Mouse (Mus musculus): ENCODE results near the gene Hist2h2bb. TPM values are rescaled to one million over a fixed set of nuclear protein-coding genes. Genes with fewer than 3 reads are reported as not detected.

Gene Hist2h2bb
- 1,000 to 10,000 TPM; 1,933 to 2,040 TPM for total RNA-seq (2023)

DNA sequence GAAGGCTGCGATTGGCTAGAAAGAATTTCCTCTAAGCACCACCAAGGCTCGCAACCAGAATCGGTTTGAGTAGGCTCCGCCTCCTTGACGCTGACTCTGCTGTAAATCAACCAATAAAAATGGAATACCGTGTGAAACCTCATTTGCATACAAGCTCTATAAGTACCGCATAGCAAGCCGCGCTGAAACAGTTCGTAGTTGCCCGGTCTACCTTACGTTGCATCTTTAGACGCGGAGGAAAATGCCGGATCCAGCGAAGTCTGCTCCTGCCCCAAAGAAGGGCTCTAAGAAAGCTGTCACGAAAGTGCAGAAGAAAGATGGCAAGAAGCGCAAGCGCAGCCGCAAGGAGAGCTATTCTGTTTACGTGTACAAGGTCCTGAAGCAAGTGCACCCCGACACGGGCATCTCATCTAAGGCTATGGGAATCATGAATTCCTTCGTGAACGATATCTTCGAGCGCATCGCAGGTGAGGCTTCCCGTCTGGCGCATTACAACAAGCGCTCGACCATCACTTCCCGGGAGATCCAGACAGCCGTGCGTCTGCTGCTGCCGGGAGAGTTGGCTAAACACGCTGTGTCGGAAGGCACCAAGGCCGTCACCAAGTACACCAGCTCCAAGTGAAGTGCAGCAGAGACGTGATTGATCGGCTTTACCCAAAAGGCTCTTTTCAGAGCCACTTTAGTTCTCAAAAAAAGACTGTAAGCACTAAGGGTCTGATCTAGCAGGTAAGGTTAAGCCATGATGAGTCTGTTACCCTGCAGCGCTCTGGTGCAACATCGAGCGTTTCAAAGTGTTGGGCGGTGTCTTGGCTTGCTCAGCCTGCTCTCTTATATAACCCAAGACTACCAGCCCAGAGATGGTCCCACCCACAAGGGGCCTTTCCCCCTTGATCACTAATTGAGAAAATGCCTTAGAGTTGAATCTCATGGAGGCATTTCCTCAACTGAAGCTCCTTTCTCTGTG is at the start of gene Hist2h2bb:
Hist2h2bb (plus strand) TSS at position 242 of the 964 bp plus-strand sequence.

GRCm38 (mm10) chr3:96220765-96221639 is 48.5 kb upstream of the Hist2h2bb start, which contains the start of the genes Hist2h2ac and Hist2h2be:
Hist2h2ac (minus strand) TSS chr3:96220880.
Hist2h2be (plus strand) TSS chr3:96221119.

GRCm38 (mm10) chr3:96238954-96239793 is 30.4 kb upstream of the Hist2h2bb start, which contains the start of gene Hist2h3c2:
Hist2h3c2 (minus strand) TSS chr3:96239127.

DNA sequence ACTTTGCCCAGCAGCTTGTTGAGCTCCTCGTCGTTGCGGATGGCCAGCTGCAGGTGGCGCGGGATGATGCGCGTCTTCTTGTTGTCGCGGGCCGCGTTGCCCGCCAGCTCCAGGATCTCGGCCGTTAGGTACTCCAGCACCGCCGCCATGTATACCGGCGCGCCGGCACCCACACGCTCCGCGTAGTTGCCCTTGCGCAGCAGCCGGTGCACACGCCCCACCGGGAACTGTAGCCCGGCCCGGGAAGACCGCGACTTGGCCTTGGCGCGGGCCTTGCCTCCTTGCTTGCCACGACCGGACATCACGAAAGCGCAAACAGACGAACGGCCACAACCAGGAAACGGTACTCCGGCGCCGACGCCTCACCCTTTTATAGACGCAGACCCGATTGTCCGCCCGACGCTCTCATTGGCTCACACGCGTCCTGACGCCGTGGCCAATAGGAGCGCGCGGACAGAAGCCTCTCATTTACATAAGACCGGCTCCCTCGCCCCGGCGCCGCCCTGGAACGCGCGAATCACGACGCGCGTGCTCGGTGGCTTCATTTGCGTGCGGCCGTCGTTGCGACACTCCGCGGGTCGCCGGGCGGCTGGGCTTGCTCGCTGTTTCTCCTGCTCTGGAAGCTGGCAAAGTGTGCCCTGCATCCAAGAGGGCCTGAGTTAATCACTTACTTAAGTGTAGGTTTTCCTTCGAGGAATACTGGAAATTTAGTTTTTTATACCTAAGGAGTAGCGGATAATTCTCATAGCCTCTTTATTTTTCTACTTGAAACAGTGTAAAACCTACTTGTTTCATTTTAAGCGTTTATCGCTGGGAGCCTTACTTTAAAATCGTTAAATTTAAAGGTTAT is 29.4 kb upstream of the Hist2h2bb start, which contains the start of gene Hist2h2aa2:
Hist2h2aa2 (minus strand) TSS at position 328 of the 850 bp plus-strand sequence.

GRCm38 (mm10) chr3:96245003-96245886 is 24.3 kb upstream of the Hist2h2bb start, which contains the start of gene Hist2h2aa1:
Hist2h2aa1 (plus strand) TSS chr3:96245497.

DNA sequence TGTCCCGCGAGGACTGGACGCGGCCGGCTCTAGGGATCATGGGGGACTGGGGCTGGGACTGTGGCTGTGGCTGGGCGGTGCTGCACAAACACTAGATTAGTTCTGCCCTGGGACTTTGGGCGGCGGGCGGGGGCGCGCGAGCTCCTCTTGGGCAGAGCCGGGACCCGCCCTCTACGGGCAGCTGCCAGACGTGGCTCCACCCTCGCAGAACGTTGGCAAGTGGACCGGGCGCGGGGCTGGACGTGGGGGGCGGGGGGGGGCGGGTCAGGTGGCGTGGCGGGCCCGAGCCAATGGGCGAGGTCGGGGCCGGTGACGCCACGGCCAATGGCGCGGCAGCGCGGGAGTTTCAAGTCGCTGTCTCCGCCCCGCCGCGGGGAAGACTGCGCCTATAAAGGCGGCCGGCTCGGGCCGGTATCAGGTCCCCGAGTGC is 23.1 kb upstream of the Hist2h2bb start, which contains the start of gene Hist2h3c1:
Hist2h3c1 (plus strand) TSS at position 259 of the 430 bp plus-strand sequence.

GRCm38 (mm10) chr3:96262979-96263550 is 6.5 kb upstream of the Hist2h2bb start, which contains the start of gene Hist2h4:
Hist2h4 (minus strand) TSS chr3:96263311.

GRCm38 (mm10) chr3:96268051-96268775 is 1.3 kb upstream of the Hist2h2bb start, which contains the start of gene Hist2h3b:
Hist2h3b (plus strand) TSS chr3:96268654.

GRCm38 (mm10) chr3:96293787-96294186 is 24.2 kb downstream of the Hist2h2bb start, which contains the start of gene Fcgr1:
Fcgr1 (minus strand) TSS chr3:96293969.

Other genes starting within 250 kb of the Hist2h2bb start
- gene Vps45, start 211.3 kb upstream of the Hist2h2bb start, total RNA-seq (2023) = 10 to 100 TPM; 13.5 to 17.9 TPM
- 10 to 100 TPM; 15.9 to 17.8 TPM for gene Otud7b, start 165.2 kb upstream of the Hist2h2bb start, total RNA-seq (2023)
- not detected for gene Mtmr11, start 107.7 kb upstream of the Hist2h2bb start, total RNA-seq (2023)
- 10 to 100 TPM; 39.0 to 40.5 TPM for gene Sf3b4, start 97.4 kb upstream of the Hist2h2bb start, total RNA-seq (2023)
- gene Sv2a, start 88.6 kb upstream of the Hist2h2bb start, total RNA-seq (2023) = under 1 TPM; 0.42 to 0.75 TPM
- 10 to 100 TPM in 1 of 2 experiments, 1 to 10 TPM in 1; 5.7 to 11.1 TPM for gene Bola1, start 50.0 kb upstream of the Hist2h2bb start, total RNA-seq (2023)
- gene Hist2h2ab, start 49.9 kb upstream of the Hist2h2bb start, total RNA-seq (2023) = 10 to 100 TPM; 20.9 to 23.1 TPM
- gene Hist2h2ac, start 48.9 kb upstream of the Hist2h2bb start, total RNA-seq (2023) = 100 to 1,000 TPM; 424 to 490 TPM
- gene Hist2h2be, start 48.6 kb upstream of the Hist2h2bb start, total RNA-seq (2023) = 1 to 10 TPM; 3.7 to 6.5 TPM
- 100 to 1,000 TPM; 496 to 503 TPM for gene Hist2h3c2, start 30.6 kb upstream of the Hist2h2bb start, total RNA-seq (2023)
- 1,000 to 10,000 TPM; 3,196 to 3,522 TPM for gene Hist2h2aa2, start 29.5 kb upstream of the Hist2h2bb start, total RNA-seq (2023)
- 10 to 100 TPM in 1 of 2 experiments, 1 to 10 TPM in 1; 6.3 to 13.0 TPM for gene Hist2h2aa1, start 24.3 kb upstream of the Hist2h2bb start, total RNA-seq (2023)
- not detected for gene Hist2h3c1, start 23.1 kb upstream of the Hist2h2bb start, total RNA-seq (2023)
- 100 to 1,000 TPM; 251 to 296 TPM for gene Hist2h4, start 6.4 kb upstream of the Hist2h2bb start, total RNA-seq (2023)
- gene Hist2h3b, start 1.1 kb upstream of the Hist2h2bb start, total RNA-seq (2023) = 1,000 to 10,000 TPM; 2,401 to 2,465 TPM
- gene Fcgr1, start 24.2 kb downstream of the Hist2h2bb start, total RNA-seq (2023) = 1 to 10 TPM; 3.4 to 4.2 TPM
- not detected for gene BC107364, start 182.6 kb downstream of the Hist2h2bb start, total RNA-seq (2023)

Measured in neutrophil, adult 83 days (primary cell).